Mouse (Mus musculus) ES-E14 (cell line): Measurements from ENCODE around the gene Tm9sf4.

ENCODE experiments used
- CHD2 ChIP-seq: IDR thresholded peaks from 2 replicates; pipeline ENCODE4 v1.6.1; 2014; ENCODE audit warnings: mild to moderate bottlenecking, low read depth, low read length, inconsistent platforms
- HCFC1 ChIP-seq: IDR thresholded peaks from 2 replicates; pipeline ENCODE4 v1.6.1; 2012; ENCODE audit warnings: low read length, inconsistent platforms, borderline replicate concordance; ENCODE audit not compliant: insufficient read depth
- MAFK ChIP-seq: IDR thresholded peaks from 2 replicates; pipeline ENCODE4 v1.6.1; 2014; ENCODE audit warnings: mild to moderate bottlenecking, low read depth, low read length, inconsistent platforms; ENCODE audit not compliant: insufficient read depth
- ZC3H11A ChIP-seq: IDR thresholded peaks from 2 replicates; pipeline ENCODE4 v1.6.1; 2012; ENCODE audit warnings: low read depth, mild to moderate bottlenecking, inconsistent platforms, low read length, borderline replicate concordance
- ZNF384 ChIP-seq: IDR thresholded peaks from 2 replicates; pipeline ENCODE4 v1.6.1; 2012; ENCODE audit warnings: low read depth, low read length, inconsistent platforms

GRCm38 (mm10) chr2:153117051-153117486, 44.0 kb upstream of the Tm9sf4 start:
- no peak for TF ChIP-seq HCFC1
- TF ChIP-seq CHD2: no peak
- no peak for TF ChIP-seq ZC3H11A
- no peak for TF ChIP-seq ZNF384
- no peak for TF ChIP-seq MAFK
